Mouse (Mus musculus) CD4-positive, CD25-positive, alpha-beta regulatory T cell, adult 2 months (primary cell): Measurements from ENCODE around the gene Psmd10.

ENCODE experiments used
- DNase-seq: peaks from one replicate; pipeline ENCODE4 v3.0.0-alpha.2; 2012; ENCODE audit warnings: low read depth, low spot score

Psmd10 gene

DNA sequence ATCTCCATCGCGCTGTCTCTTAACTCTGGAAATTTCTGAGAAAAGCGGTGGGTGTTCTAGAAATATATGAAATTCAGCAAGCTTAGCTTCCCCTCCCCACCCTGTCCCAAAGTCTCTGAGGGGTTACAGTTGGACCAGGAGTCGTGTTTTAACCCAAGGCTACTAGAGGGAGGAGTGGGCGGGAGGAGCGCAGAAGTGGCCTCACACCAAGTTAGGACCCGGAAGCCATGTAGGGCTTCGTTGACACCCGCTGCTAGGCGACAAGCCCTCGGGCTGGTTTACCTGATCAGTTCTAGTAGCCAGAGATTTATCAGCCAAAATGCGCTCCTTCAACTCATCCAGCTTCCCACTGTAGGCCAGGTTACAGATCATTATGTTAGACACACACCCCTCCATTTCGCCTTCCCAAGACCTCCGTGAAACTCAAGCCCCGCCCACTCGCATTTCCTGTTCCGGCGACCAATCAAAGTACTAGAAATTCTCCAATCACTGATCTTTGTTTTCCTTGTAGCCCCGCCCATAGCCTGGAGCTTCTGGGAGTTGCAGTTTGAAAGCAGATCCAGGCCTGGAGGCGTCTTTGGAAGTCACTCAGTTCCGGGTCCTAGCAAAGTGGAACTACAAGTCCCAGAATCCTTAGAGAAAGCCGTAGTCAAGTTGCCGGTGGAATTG, at the start of gene Psmd10, which contains the start of gene Atg4a:
Gene Psmd10 (minus strand): TSS at position 457 of the 669 bp plus-strand sequence.
Gene Atg4a (plus strand): TSS at position 636 of the 669 bp plus-strand sequence.
- peak; percentile 94 for DNase-seq

DNA sequence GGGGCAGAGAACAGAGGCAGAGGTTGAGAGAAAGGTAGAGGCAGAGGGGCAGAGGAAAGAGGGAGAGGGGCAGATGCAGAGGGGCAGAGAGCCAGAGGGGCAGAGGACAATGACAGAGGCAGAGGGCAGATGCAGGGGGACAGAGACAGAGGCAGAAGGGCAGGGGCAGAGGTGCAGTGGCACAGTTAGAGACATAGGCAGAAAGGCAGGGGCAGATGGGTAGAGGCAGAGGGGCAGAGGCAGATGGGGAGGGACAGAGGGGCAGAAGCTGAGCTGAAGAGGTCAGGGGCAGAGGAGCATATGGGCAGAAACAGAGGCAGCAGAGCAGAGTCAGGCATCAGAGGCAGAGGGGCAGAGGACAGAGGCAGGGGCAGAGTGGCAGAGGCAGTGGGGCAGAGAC, 42.4 kb upstream of the Psmd10 start:
- DNase-seq: no peak

DNA sequence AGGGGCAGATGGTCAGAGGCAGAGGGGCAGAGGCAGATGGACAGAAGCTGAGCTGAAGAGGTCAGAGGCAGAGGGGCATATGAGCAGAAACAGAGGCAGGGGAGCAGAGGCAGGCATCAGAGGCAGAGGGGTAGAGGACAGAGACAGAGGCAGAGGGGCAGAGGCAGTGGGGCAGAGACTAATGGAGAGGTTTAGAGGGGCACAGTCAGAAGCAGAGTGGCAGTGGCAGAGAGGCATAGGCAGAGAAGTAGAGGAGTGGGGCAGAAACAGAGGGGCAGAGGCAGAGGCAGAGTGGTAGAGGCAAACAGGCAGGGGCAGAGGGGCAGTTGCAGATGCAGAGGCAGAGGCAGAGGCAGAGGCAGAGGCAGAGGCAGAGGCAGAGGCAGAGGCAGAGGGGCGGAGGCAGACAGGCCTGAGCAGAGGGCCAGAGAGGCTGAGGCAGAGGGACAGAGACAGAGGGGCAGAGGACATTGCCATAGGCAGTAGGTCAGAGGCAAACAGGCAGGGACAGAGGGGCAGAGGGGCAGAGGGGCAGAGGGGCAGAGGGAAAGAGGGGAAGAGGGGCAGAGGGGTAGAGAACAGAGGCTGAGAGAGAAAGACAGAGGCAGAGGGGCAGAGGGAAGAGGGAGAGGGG, 41.5 kb upstream of the Psmd10 start:
- DNase-seq: no peak

DNA sequence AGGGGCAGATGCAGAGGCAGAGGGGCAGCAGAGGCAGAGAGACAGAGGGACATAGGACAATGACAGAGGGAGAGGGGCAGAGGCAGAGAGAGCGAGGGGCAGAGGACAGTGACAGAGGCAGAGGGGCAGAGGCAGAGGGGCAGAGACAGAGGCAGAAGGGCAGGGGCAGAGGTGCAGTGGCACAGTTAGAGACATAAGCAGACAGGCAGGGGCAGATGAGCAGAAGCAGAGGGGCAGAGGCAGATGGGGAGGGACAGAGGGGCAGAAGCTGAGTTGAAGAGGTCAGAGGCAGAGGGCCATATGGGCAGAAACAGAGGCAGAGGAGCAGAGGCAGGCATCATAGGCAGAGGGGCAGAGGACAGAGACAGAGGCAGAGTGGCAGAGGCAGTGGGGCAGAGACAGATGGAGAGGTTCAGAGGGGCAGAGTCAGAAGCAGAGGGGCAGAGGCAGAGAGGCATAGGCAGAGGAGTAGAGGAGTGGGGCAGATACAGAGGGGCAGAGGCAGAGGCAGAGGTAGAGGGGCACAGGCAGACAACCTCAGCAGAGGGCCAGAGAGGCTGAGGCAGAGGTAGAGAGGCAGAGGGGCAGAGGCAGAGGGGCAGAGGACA, 40.5 kb upstream of the Psmd10 start:
- DNase-seq: no peak

DNA sequence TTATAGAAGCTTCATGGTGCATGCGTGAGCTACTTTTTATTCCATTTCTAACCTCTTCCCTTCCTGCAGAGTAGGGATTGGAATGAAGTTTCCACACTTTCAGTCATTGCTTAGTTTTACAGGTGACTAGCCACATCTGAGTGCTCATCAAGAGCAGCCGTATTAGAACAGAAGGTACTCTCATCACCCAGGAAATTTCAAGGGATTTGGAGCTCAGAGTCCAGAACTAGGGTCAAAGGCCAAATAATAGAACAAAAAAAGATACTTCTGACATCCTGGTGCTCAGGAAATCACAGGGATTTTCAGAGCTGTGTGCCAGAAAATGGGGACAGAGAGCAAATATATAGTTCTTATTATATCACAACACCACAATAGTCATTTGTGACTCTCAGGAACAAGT, 28.7 kb upstream of the Psmd10 start:
- DNase-seq: no peak

DNA sequence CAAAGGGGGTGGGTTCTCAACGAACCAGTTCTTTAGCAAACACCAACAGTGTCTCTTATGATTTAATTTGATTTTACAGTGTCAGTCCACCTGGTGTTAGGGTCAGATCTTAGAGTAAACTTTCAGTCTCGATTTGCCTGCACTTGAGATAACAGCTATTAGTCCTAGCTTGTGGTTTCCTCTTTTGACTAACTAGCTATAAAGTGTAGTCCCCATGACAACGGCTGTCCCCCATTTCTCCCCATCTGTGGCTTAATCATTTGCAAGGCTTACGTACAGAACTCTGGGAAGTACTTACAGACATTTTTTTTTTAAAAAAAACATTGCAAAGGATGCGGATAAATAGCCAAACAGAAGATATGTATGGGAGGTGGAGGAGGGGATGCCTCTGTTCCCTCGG, 28.3 kb upstream of the Psmd10 start:
- DNase-seq: no peak

DNA sequence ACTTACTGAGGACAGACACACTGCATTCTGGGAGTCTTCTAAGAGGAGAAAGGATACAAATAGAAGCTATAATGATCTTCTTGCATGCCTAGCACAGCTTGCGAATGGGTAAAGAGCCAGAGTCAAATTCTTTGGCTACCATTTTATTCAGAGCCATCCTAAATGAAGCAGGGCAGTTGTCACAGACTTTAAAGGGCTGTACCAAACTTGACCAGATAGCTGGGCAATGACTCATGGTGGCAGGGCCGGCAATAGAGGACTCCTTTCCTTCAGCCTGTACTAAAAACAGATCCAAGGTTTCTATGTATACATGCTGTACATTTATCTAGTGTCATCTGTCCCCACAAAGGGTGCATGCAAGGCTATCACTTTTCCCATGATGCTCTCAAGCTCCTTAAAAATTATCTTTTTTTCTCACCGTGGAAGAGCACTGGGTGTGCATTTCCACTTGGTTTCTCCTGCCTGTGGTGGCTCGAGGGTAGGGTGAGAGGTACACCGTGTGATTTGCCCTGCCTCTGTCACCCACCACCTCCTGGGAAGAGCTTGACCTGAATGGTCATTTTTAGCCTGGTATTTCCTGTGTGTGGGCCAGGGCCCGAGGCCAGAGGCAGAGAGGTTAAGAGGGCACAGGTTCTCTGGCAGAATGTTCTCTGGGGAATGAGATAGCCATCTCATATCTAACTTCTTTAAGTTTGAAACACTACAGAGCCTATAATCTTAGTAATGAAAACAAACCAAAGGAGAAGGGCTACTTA, 26.9 kb upstream of the Psmd10 start:
- no peak for DNase-seq

DNA sequence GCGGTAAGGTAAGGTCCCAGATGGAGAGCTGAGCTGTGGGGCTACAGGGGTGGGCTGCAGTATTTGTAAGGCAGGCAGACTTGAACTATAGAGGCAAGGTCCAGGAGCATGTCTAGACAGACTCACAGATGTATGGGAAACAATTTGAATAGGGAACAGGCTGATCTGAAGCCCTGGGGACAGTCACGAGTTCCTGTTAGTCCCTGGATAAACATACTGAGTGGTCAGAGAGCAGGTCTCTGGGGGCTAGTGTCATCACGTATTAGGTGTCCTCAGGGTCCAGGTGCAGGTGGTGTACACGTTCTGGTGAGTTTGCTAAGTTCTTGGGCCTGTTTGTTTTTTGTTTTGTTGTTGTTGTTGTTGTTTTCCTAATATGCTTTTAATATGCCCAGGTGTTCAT, 23.6 kb upstream of the Psmd10 start:
- DNase-seq: no peak

DNA sequence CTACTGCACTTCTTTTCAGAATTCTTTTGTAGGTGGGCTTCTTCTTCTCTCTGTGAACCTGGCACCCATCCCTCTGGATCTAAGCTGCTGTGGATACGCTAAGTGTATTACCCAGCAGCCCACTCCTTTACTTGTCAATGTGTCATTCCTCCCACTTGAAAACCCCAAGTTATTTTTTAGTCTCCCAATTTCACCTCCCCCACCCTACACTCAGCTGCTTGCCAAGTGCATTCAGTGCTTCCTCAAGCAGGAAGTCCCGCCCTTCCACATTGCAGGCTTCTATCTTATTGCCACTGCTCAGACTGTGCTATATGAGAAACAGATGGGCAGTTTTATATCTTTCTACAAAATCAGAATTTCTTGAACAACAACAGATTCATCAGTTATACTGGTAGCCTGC, 23.0 kb upstream of the Psmd10 start:
- peak; percentile 20 for DNase-seq

DNA sequence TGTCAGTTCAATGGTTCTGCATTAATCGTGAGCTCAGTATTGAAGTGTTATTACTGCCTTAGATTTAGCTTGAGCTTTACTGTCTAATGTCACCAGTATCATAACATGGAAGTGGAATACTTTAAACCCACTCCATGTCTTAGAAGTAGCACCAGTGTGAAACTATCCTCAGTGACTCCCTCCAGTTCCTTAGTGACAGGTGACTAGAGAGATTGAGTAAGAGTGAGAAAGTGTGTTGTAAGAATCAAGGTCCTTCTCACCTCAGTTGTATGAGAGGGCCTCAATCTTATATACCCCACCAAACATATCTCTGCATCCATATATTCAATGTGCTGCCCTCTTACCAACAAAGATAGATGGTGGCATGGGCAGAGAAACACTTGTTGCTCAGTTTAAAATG, 22.4 kb upstream of the Psmd10 start:
- no peak for DNase-seq

DNA sequence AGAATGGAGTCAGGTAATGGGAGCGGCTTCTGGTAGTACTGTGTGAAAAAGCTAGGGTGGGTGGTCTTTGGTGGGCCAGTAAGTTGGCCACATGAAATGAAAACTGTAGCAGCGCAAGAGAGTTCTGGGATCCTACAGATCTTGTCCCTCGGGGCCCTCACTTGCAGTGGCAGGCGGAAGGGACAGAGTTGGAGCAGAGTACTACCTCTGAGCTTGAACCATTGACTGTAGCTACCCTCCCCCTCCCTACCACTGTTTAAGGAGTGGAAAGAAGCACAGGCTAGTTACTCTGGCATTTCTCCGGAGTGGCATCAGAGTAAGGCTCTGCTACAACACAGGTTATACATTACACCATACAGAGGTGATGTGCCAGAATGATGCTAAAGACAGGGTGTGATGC, 431 bp upstream of the Psmd10 start:
- no peak for DNase-seq

DNA sequence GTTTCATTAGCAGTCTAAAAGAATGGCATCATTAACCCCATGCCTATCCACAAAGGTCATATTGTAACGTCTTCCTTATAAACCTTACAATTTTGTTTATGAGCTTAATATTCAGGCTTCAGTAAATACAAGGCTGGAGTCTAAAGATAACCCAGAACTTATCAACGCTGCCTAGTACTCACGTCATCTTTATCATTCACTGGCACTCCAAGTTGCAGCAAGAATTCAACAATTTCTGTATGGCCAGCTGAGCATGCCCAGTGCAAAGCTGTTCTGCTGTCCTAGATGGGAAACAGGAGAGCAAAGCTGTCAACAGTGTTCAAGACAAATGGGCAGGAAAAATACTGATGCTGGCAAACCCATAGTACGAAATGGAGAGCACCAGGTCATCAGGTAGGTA, 2.9 kb downstream of the Psmd10 start:
- DNase-seq: no peak

DNA sequence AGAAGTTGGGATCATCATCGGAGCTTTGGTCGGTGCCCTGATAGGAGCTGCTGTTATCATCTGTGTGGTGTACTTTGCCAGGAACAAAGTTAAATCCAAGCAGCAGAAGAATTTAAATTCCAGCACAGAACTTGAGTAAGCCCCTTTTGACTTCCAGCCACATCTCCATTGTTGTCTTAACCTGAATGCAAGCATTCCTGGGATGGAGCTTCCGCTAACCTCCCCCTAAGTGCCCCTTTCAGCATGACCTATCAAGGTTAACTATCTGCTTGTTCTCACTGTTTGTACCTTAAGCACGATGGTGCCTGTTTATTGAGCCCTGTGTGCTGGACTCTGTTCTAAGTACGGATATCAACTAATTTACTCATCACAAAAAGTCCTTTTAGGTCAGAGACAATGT, 20.3 kb downstream of the Psmd10 start:
- DNase-seq: no peak

DNA sequence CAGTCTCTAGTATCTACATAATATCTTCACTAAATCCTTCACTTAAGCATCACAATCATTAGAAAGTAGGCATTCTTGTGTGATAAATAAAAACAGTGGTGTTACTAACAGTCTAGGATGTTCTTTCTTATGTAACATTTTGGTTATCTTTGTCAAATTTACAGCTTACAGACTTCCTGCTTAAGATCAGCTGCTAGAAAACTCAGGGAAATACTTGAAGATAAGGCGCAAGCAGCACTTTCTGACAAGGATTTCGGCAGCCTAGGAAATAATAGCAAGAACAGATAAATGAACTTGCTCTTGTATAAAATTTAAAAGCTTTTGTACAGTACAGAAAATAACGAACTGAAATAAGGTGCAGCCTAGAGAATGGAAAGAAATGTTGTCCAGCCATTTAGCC, 23.3 kb downstream of the Psmd10 start:
- DNase-seq: no peak

DNA sequence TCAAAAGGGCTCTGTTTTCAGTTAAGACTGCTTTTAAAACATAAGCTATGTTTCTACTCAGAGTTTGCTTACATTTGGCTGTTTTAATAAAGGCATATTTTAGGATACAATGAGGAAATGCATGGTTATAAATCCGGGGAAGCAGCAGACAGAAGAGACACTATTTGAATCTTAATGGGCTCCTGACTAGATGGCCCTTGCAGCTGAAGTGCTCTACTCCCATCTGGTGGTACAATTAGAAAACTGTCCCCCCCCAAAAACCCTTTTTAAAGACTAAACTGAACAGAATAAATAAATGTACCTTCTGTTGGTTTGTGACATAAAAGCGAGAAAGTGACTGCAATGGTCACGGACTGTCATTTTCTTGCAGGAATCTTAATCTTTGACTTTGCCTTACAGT, 24.5 kb downstream of the Psmd10 start:
- no peak for DNase-seq

DNA sequence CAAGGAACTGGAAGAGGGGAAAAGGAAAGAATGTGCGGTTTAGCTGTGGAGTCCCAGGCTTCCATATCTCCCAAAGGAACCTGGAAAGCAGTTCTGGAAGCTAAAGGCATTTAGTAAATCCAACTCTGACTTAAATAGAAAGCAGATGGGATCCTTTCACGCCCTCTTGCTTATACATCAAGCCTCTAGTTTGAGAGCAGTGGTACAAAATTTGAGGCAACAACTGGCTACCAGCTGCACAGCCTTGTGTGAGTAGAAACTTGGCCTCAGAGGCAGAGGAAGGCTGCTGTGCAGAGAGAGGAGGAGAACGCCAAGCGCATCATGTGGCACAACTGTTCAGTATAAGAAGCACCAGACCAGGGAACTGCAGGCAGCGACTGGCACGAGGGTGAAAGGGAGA, 35.2 kb downstream of the Psmd10 start:
- no peak for DNase-seq

DNA sequence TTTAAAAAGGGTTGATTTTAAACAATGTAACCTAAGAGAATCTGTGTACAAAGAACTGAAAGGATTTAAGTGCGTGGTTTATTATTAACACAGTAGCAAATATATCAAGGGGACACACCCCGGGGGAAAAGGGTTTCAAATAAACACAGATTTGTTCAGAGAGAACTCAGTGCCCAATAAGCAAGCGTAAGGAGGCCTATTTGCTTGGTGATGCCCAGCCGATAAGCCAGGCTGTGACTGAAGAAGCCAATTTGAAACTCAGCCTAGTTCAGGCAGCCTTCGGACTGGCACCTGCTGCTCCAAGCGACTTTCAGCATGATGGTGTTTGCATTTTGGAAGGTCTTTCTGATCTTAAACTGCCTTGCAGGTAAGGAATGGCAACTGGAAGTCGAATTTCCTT, 49.2 kb downstream of the Psmd10 start, which contains the start of gene Vsig1:
Gene Vsig1 (plus strand): TSS at position 249 of the 400 bp plus-strand sequence.
- DNase-seq: no peak

DNA sequence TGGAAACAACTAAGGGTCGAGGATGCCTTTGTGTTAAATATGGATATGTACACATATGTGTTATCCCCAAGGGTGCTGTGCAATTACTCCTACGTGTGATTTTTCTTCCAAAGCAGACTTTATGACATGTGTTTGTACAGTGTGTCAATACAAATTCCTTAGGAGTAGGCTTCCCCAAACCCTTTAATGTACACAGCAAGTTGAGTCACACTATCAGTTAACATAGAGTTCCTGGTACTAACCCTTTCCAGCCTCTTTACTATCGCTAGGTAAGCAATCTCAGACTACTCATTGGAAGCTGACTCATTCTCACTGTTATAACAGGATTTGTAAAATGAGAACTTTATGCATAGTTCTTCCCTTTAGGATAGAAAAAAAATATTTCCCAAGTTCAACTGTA, 53.0 kb downstream of the Psmd10 start:
- no peak for DNase-seq
